Mouse (Mus musculus): ENCODE results near the gene Acsm1. TPM values are rescaled to one million over a fixed set of nuclear protein-coding genes. Genes with fewer than 3 reads are reported as not detected.
"Not testable (repeated sequence)": the region's sequence is repeated elsewhere in the genome, so short reads cannot be mapped to it uniquely, and the experiment has no call there.

The Acsm1 gene
- polyA plus RNA-seq (2017; shearing (Covaris generic)): not detected

- no peak for ATAC-seq
Measured at GRCm38 (mm10) chr7:119606664-119607076, at the start of gene Acsm1. Acsm1 (plus strand) TSS chr7:119607026.

GRCm38 (mm10) chr7:119559789-119560451 lies 46.9 kb upstream of the Acsm1 start:
- no peak for ATAC-seq

- ATAC-seq: no peak
Measured at GRCm38 (mm10) chr7:119560452-119560835, 46.4 kb upstream of the Acsm1 start.

- no peak for ATAC-seq
Measured at GRCm38 (mm10) chr7:119561441-119561840, 45.4 kb upstream of the Acsm1 start.

- ATAC-seq: not testable (repeated sequence)
Measured at GRCm38 (mm10) chr7:119562476-119562875, 44.4 kb upstream of the Acsm1 start.

GRCm38 (mm10) chr7:119594530-119595107 lies 12.2 kb upstream of the Acsm1 start:
- ATAC-seq: no peak

GRCm38 (mm10) chr7:119595306-119595705 lies 11.5 kb upstream of the Acsm1 start:
- no peak for ATAC-seq

GRCm38 (mm10) chr7:119596536-119596935 lies 10.3 kb upstream of the Acsm1 start:
- no peak for ATAC-seq

- ATAC-seq: no peak
Measured at GRCm38 (mm10) chr7:119601195-119601953, 5.5 kb upstream of the Acsm1 start.

GRCm38 (mm10) chr7:119601954-119602317 lies 4.9 kb upstream of the Acsm1 start:
- no peak for ATAC-seq

- ATAC-seq: no peak
Measured at GRCm38 (mm10) chr7:119604903-119605483, 1.8 kb upstream of the Acsm1 start.

- ATAC-seq: no peak
Measured at GRCm38 (mm10) chr7:119605926-119606663, 731 bp upstream of the Acsm1 start.

GRCm38 (mm10) chr7:119607796-119608515 lies 1.1 kb downstream of the Acsm1 start:
- no peak for ATAC-seq

GRCm38 (mm10) chr7:119616531-119616930 lies 9.7 kb downstream of the Acsm1 start:
- no peak for ATAC-seq

- no peak for ATAC-seq
Measured at GRCm38 (mm10) chr7:119617593-119617992, 10.8 kb downstream of the Acsm1 start.

- no peak for ATAC-seq
Measured at GRCm38 (mm10) chr7:119618209-119618935, 11.5 kb downstream of the Acsm1 start.

- ATAC-seq: no peak
Measured at GRCm38 (mm10) chr7:119620157-119620556, 13.3 kb downstream of the Acsm1 start.

- no peak for ATAC-seq
Measured at GRCm38 (mm10) chr7:119638773-119639172, 31.9 kb downstream of the Acsm1 start.

- ATAC-seq: no peak
Measured at GRCm38 (mm10) chr7:119642307-119642706, 35.5 kb downstream of the Acsm1 start.

GRCm38 (mm10) chr7:119667893-119668292 lies 61.1 kb downstream of the Acsm1 start:
- no peak for ATAC-seq

GRCm38 (mm10) chr7:119670395-119670794 lies 63.6 kb downstream of the Acsm1 start:
- ATAC-seq: no peak

Data from activated CD4-positive, CD25-positive, alpha-beta regulatory T cell, adult 4 months (primary cell).